Mouse (Mus musculus) lung, postnatal 0 days (tissue): ENCODE data around the gene Gm49352. TPM values are rescaled to one million over a fixed set of nuclear protein-coding genes. Genes with fewer than 3 reads are reported as not detected.
"Not testable (repeated sequence)": the region's sequence is repeated elsewhere in the genome, so short reads cannot be mapped to it uniquely, and the experiment has no call there.

Experiments
- ATAC-seq: fragments of 200-750 bp; cut with Nextera tagmentation; 2 replicates; pipeline ENCODE4 v1.8.0; 2017; ENCODE audit warnings: moderate library complexity
- DNase-seq: peaks from one replicate; pipeline ENCODE4 v3.0.0-alpha.2; 2016; ENCODE audit warnings: low spot score
- H3K27ac ChIP-seq: fragments of 300-500 bp; sonication (generic); 2 replicates; pipeline ENCODE4 v1.5.1; 2014; ENCODE audit warnings: antibody characterized with exemption, mild to moderate bottlenecking, low read length, mixed read lengths
- H3K27me3 ChIP-seq: fragments of 300-500 bp; sonication (generic); replicated peaks from 2 replicates; pipeline ENCODE4 v1.6.1; 2014; ENCODE audit warnings: low read length, mixed read lengths; ENCODE audit not compliant: insufficient read depth
- H3K36me3 ChIP-seq: fragments of 300-500 bp; sonication (generic); 2 replicates; pipeline ENCODE4 v1.6.1; 2014; ENCODE audit warnings: low read length, mixed read lengths; ENCODE audit not compliant: insufficient read depth
- H3K4me1 ChIP-seq: fragments of 300-500 bp; sonication (generic); 2 replicates; pipeline ENCODE4 v1.6.1; 2014; ENCODE audit warnings: antibody characterized with exemption, low read depth, low read length, mixed read lengths; ENCODE audit not compliant: insufficient read depth
- H3K4me2 ChIP-seq: fragments of 300-500 bp; sonication (generic); replicated peaks from 2 replicates; pipeline ENCODE4 v1.6.1; 2014; ENCODE audit warnings: low read depth, mild to moderate bottlenecking, low read length, moderate library complexity, mixed read lengths
- H3K4me3 ChIP-seq: fragments of 300-500 bp; sonication (generic); 2 replicates; pipeline ENCODE4 v1.5.1; 2014; ENCODE audit warnings: low read depth, low read length
- H3K9ac ChIP-seq: fragments of 300-500 bp; sonication (generic); replicated peaks from 2 replicates; pipeline ENCODE4 v1.6.1; 2014; ENCODE audit warnings: low read depth, mild to moderate bottlenecking
- H3K9me3 ChIP-seq: fragments of 300-500 bp; sonication (generic); 2 replicates; pipeline ENCODE4 v1.6.1; 2016; ENCODE audit warnings: low read length, mixed read lengths
- CTCF ChIP-seq: IDR thresholded peaks from 2 replicates; pipeline ENCODE4 v1.5.1; 2016; ENCODE audit warnings: antibody characterized with exemption, mild to moderate bottlenecking
- EP300 ChIP-seq: IDR thresholded peaks from 2 replicates; pipeline ENCODE4 v1.6.1; 2016; ENCODE audit warnings: antibody characterized with exemption, mild to moderate bottlenecking, control low read depth
- WGBS: fragments of 180-500 bp; shearing (Covaris S2); extraction: QIAGEN DNeasy Blood & Tissue Kit; methylation state at CpG from one replicate; pipeline ENCODE4 v1.1.7; 2014; 5-methylcytosine and 5-hydroxymethylcytosine counted together
- polyA plus RNA-seq: library from polyadenylated mRNA; unstranded; fragments of >200 nt; fragmentation: Nextera tagmentation; extraction: Ambion mirVana; gene quantifications from 2 replicates; pipeline ENCODE4 v1.2.1, GENCODE M21; 2015

Gene Gm49352
- polyA plus RNA-seq = not detected in 2 replicates

DNA sequence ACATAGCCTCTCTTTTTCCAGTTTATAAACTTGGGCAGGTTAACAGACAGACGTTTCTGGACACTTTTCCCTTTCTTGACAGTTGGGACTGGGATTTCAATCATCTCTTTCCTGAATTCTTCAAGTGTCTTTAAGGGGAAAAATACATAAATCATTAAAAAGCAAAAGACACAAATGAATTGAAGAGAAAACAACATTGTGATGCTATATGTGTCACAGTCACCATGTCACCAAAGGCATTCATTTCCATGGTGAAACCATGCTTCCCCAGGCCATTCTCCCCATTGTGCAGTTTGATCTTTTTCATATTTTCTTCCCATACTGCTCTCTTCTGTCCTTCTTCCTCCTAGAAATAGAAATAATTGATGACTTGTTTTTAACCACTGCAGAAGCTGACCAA, at the start of gene Gm49352:
Gene Gm49352, minus strand, starts transcription at position 101 of the 400 bp plus-strand sequence.
- not testable (repeated sequence) for H3K27ac ChIP-seq, H3K9me3 ChIP-seq
- WGBS = 18% methylated on average over 1 of the region's 1 CpGs

DNA sequence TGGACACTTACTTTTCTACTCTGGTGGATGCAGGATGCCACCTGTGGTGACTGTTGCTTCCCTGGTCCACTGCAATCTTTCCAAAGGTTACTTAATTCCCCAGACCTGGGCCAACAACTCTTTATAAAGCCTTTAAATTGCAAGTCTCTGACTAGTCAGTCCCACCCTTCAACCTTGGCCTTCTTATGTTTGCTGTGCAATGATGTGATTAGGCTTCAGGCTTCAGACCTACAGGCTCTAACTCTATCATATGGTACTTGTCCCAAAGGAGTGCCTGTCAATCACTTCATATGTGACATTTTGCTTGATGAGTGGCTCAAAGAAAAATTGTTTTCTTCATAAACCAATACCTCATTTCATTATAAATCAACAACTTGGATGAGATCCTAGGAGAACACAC, 2.1 kb upstream of the Gm49352 start, which contains the start of gene Cts3:
Gene Cts3, minus strand, starts transcription at position 101 of the 400 bp plus-strand sequence.
- H3K4me1 ChIP-seq = no peaks in the 10 kb centered on the region
- no peak within 1 kb of the TSS for H3K9ac ChIP-seq
- H3K36me3 ChIP-seq = no peaks in the 10 kb centered on the region
- no peak within 1 kb of the TSS for H3K27ac ChIP-seq
- TF ChIP-seq CTCF (no peak), EP300 (no peak)
- no peaks in the 10 kb centered on the region for H3K9me3 ChIP-seq
- DNase-seq (no peak), ATAC-seq (no peak)
- H3K4me2 ChIP-seq = no peak within 1 kb of the TSS
- H3K4me3 ChIP-seq = no peak within 1 kb of the TSS
- H3K27me3 ChIP-seq = no peaks in the 10 kb centered on the region

More for the DNA sequence above, at the start of gene Gm49352:
- not testable (repeated sequence) for H3K4me2 ChIP-seq, H3K27me3 ChIP-seq, H3K36me3 ChIP-seq, DNase-seq, H3K4me1 ChIP-seq, H3K4me3 ChIP-seq, H3K9ac ChIP-seq, ATAC-seq

DNA sequence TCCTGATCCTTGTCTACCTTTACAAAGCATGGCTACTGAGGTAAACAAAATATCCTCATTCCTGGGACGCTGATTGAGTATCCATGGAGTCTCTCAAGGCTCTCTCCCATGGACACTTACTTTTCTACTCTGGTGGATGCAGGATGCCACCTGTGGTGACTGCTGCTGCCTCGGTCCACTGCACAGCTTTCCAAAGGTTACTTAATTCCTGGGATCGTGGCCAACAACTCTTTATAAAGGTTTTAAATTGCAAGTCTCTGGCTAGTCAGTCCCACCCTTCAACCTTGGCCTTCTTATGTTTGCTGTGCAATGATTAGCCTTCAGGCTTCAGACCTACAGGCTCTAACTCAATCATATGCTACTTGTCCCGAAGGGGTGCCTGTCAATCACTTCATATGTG, 26.3 kb downstream of the Gm49352 start, which contains the start of gene Ctsm:
Gene Ctsm, minus strand, starts transcription at position 209 of the 400 bp plus-strand sequence.
- no peak for TF ChIP-seq EP300
- TF ChIP-seq CTCF = no peak
- no peak for ATAC-seq
- no peak for DNase-seq
- Histone ChIP-seq H3K27me3 (no peaks in the 10 kb centered on the region), H3K27ac (no peak within 1 kb of the TSS), H3K4me3 (no peak within 1 kb of the TSS), H3K36me3 (no peaks in the 10 kb centered on the region), H3K4me1 (no peaks in the 10 kb centered on the region), H3K4me2 (no peak within 1 kb of the TSS), H3K9ac (no peak within 1 kb of the TSS), H3K9me3 (0 out of 2 replicates have a peak, but pooled peaks cover 3% of the 10 kb centered on the region)
- whole genome bisulfite sequencing = 55% methylated on average over 4 of the region's 4 CpGs

Other genes with a start within 250 kb of the Gm49352 start
- not detected in 2 replicates for gene Cts7, start 210.0 kb downstream of the Gm49352 start, polyA plus RNA-seq
- not detected in 2 replicates for gene Ctsm, start 26.3 kb downstream of the Gm49352 start, polyA plus RNA-seq
- not detected in 2 replicates for gene Cts3, start 2.0 kb upstream of the Gm49352 start, polyA plus RNA-seq